Mouse (Mus musculus) skeletal muscle tissue, adult 2 months (tissue): ENCODE results near the gene Ccdc22.
A peak's percentile ranks its signal among the peaks of the same experiment; 100 is the strongest.

ENCODE experiments used
- DNase-seq: peaks from one replicate; pipeline ENCODE4 v3.0.0-alpha.2; 2012; ENCODE audit warnings: low read depth, low spot score

The Ccdc22 gene

GRCm38 (mm10) chrX:7604879-7605574, at the start of gene Ccdc22:
TSS of gene Ccdc22 (minus strand) at chrX:7605517.
- peak; percentile 80 for DNase-seq

GRCm38 (mm10) chrX:7648671-7649304, 43.5 kb upstream of the Ccdc22 start:
- DNase-seq = peak; percentile 95

GRCm38 (mm10) chrX:7645349-7645748, 40.0 kb upstream of the Ccdc22 start:
- peak; percentile 58 for DNase-seq

- DNase-seq = no peak
These were observed 35.5 kb upstream of the Ccdc22 start for GRCm38 (mm10) chrX:7640785-7641184.

- DNase-seq = no peak
These were observed 34.4 kb upstream of the Ccdc22 start for GRCm38 (mm10) chrX:7639536-7640325.

- DNase-seq = peak; percentile 42
These were observed 33.2 kb upstream of the Ccdc22 start, which contains the start of gene Syp for GRCm38 (mm10) chrX:7638401-7639091. TSS of gene Syp (plus strand) at chrX:7638471.

GRCm38 (mm10) chrX:7635101-7635500, 29.8 kb upstream of the Ccdc22 start:
- DNase-seq = no peak

GRCm38 (mm10) chrX:7632560-7632959, 27.2 kb upstream of the Ccdc22 start:
- DNase-seq = no peak

- DNase-seq = no peak
These were observed 12.7 kb upstream of the Ccdc22 start for GRCm38 (mm10) chrX:7617889-7618551.

GRCm38 (mm10) chrX:7610536-7611258, 5.4 kb upstream of the Ccdc22 start:
- no peak for DNase-seq

GRCm38 (mm10) chrX:7610035-7610434, 4.7 kb upstream of the Ccdc22 start:
- no peak for DNase-seq

GRCm38 (mm10) chrX:7606783-7607182, 1.5 kb upstream of the Ccdc22 start, which contains the start of gene Cacna1f:
TSS of gene Cacna1f (plus strand) at chrX:7607083.
- DNase-seq = no peak

- no peak for DNase-seq
These were observed 241 bp upstream of the Ccdc22 start for GRCm38 (mm10) chrX:7605575-7605941.

- DNase-seq = no peak
These were observed 1.3 kb downstream of the Ccdc22 start for GRCm38 (mm10) chrX:7604004-7604403.

- DNase-seq = no peak
These were observed 9.9 kb downstream of the Ccdc22 start for GRCm38 (mm10) chrX:7595371-7595770.

GRCm38 (mm10) chrX:7586356-7586755, 19.0 kb downstream of the Ccdc22 start:
- no peak for DNase-seq

- no peak for DNase-seq
These were observed 21.4 kb downstream of the Ccdc22 start for GRCm38 (mm10) chrX:7583881-7584280.

- DNase-seq = no peak
These were observed 24.2 kb downstream of the Ccdc22 start for GRCm38 (mm10) chrX:7581151-7581550.

GRCm38 (mm10) chrX:7574885-7575231, 30.5 kb downstream of the Ccdc22 start:
- no peak for DNase-seq

- DNase-seq = peak; percentile 91
These were observed 31.0 kb downstream of the Ccdc22 start, which contains the start of gene Ppp1r3f for GRCm38 (mm10) chrX:7574087-7574884. TSS of gene Ppp1r3f (minus strand) at chrX:7574283.
